Mouse (Mus musculus): Measurements from ENCODE around the gene Tbata. TPM values are rescaled to one million over a fixed set of nuclear protein-coding genes. Genes with fewer than 3 reads are reported as not detected.

Gene Tbata
- polyA plus RNA-seq (2012; rRNA removed) = 0.11 and 0.14 TPM in 2 replicates

DNA sequence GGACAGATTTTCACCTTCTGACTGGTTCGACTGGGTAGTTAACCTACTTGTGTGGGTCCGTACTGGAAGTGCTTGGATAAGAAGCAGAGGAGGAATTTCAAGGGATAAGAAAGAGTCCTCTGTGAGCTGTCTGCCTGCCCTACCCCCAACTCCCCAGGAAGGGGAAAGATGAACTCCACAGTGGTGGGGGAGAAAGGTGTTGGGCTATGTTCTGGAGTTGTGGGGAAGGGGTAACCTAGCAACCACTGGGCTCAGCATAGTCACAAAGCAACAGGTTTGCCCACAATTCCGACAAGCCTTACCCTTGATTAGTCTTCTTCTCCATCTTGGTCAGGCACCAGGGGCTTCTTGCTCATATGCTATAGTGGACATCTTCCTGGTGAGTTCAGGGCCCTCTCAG lies at the start of gene Tbata:
TSS of gene Tbata (plus strand) at position 301 of the 400 bp plus-strand sequence.
- WGBS = 57% methylated on average over 3 of the region's 3 CpGs
- no peak for DNase-seq (ENCODE audit: low read depth, low spot score)

DNA sequence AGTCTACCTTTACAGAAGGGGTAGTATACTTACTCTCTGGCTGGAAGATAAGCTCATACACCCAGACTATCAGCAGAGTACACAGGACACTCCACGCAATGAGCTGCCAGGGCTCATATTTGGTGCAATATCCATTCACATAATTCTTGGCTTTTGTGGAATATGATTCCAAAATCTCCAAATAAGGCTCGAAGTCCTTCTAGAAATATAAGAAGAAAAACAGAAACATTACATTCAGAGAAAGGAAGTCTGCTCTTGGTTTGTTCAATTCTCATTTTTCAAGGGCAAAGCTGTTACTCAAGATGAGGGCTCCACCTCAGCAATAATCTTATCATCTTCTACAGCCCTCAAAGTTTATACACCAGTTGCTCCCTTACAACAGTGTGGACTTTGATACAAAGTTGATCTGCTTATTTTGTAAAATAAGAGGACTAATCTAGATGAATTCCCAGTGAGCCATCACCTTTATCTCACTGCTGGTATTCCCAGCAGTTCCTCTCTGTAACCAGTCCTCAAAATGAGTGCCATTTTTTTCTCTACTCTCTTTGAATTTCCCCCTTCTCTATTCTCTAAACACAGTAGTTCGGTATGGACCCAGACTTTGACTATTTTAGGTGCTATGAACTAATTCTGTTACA lies 48.4 kb upstream of the Tbata start:
- no peak for DNase-seq (ENCODE audit: low read depth, low spot score)
- WGBS = 60% methylated on average over 3 of the region's 3 CpGs

DNA sequence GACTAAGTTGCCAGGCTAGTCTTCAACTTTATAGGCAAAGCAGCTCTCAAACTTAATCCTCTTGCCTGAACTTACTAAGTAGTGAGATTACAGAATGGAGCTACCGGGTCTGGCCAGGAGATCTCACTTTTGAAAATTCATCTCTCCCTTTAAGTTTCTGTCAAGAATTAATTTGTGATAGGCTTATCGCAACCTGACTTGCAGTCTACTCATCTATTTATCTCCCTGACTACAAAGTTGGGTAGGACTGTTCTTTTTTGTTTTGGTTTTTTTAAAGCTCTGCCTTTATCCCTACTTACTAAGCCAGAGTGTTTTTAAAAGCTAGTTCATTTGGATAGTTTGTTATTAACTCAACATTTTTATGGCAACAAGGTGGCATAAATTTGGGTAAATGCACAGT lies 47.3 kb upstream of the Tbata start:
- WGBS = 92% methylated on average over 2 of the region's 2 CpGs

DNA sequence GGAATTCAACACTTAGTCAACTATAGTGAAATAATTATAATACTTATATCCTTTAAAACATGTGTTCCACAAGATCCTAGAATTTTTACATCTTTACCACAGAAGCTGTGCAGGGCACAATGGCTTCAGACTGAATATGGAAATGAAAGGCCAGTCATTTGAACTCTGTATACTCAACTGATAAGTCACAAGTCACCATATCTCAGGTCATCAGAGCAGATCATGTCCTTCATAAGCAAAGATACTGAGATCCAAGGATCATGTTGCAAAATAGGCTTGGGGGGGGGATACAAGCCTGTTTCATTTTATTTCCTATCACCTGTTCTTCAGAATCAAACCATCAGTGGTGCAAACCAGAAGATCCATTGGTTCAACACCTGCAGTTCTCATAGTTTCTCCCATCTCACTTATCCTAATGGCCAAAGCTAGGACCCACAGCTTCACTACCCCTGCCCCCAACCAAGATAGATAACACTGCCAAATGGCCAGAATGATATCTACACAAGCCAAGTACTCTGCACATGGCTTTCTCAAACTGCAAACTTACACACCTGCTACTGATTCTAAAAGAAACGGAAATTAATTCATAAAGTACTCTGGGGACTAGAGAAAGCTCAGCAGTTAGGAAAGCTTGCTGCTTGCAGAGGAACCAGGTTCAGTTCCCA lies 42.9 kb upstream of the Tbata start:
- WGBS = 96% methylated on average over 1 of the region's 1 CpGs
- no peak for DNase-seq (ENCODE audit: low read depth, low spot score)

More for the DNA sequence above, 47.3 kb upstream of the Tbata start:
- DNase-seq (ENCODE audit: low read depth, low spot score) = no peak

DNA sequence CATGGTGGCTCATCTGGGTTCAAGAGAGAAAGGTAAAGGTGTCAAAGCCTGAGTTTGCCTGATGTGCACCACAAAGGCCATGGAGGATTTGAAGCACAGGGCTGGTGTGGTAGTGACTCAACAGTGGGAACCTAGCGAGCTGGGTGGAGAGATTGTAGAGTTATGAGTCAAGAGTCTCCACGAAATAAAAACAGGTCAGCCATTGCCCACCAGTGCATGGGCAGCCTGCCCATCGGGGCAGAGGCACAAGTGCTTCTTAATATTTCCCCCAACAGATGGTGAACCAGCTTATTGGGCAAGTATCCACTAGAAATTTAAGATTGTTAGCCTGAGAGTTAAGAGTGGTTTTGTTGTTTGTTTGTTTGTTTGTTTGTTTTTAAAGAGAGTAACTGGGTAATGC lies 40.8 kb upstream of the Tbata start:
- DNase-seq (ENCODE audit: low read depth, low spot score) = no peak
- 78% methylated on average over 3 of the region's 3 CpGs for WGBS

DNA sequence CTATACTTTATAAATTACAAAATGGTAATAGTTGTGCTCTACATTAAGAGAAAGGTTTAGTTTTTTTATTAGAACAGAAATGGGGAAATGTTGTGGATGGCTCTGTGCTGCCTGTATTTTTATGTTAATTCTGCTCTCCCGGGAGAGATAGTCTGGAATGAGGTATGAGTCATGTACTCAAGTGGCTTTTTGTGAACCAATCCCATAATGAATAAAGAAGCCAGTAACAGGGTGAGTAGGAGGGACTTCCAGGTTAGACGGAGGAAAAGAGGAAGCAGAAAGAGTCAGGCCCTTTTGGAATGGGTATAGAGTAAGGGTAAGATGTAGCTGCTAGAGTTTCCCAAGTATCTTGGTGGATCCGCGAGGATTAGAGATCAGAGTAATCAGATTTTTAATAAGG lies 37.7 kb upstream of the Tbata start:
- no peak for DNase-seq (ENCODE audit: low read depth, low spot score)
- 73% methylated on average over 4 of the region's 4 CpGs for WGBS

DNA sequence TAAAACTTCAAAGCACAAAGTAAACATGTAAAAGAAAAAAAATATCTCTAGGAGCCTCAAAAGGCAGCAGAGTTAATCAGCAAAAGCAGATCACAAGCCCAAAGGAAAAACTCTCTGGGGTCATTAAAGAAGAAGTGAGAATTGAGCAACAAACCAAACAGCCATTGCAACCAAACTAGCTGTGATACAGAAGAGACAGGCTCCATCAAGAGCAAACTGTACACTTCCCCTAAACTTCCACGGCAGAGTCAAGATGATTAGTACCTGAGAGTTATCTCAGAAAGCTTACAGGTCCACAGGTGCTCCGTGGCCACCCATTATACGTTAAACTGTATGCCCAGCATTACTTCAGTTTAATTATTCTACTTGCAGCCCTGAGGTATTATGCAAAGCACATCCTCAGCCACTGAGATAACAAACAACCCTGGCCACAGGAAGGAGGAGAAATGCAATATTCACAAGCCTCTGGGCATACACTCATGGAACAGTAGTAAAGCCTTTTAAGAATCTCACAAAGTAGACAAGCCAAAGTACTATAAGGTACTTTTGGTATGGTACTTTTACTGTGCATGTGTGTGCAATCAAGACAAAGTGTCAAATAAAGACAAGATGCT lies 36.4 kb upstream of the Tbata start:
- DNase-seq (ENCODE audit: low read depth, low spot score) = no peak
- 48% methylated on average over 3 of the region's 3 CpGs for WGBS

DNA sequence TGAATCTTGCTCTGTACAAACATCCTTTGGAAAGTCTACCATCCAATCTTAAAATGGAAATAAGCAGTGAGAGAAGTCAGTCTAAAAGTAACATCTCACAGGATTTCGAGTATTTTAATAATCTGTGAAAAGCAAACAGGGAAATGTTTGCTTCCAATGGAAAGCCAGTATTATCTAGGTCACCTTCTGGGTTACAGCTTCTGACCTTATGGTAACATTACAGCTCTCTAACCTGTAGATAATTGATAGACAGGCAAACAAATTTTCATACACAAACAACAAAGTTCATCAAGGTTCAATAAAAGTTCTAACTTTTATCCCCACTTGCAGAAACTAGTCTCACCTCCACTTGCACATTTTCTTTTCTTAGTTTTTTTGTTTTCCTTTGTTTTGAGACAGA lies 34.2 kb upstream of the Tbata start:
- DNase-seq (ENCODE audit: low read depth, low spot score) = no peak
- WGBS = 24% methylated on average over 1 of the region's 1 CpGs

DNA sequence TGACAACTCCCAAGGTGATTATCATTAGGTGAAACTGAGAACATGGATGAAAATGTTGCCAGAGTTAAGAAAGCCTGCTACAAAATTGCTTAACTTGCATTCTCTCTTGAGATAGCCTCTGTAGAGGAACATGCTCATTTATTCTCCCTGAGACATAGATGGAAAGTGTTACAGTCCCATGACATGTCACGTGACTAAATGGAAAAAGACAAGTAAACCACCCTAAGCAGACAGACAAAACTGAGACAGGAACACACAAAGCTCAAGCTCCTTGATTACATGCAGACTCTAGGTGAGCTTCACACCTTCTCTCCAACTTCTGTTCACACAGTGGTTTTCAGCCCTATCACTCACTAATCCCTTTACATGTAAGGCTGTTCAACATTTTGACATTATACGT lies 28.4 kb upstream of the Tbata start:
- WGBS = 72% methylated on average over 2 of the region's 2 CpGs

DNA sequence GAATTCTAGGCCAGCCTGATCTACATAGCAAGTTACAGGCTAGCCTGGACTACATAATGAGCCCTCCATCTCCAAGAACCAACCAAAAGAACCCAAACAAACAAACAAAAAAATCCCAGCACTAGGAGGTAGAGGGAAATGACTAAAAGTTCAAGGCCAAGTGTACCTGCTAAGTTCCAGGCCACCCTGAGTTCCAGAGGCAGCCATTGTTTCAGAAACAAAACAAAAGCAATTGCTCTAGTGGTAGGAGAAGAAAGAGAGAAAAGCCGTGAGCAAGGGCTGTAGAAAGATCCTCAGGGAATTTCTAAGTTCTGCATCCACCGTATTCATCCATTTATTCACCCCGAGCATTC lies 26.0 kb upstream of the Tbata start:
- 1% methylated on average over 3 of the region's 3 CpGs for WGBS
- DNase-seq (ENCODE audit: low read depth, low spot score) = no peak

More for the DNA sequence above, 28.4 kb upstream of the Tbata start:
- DNase-seq (ENCODE audit: low read depth, low spot score) = no peak

DNA sequence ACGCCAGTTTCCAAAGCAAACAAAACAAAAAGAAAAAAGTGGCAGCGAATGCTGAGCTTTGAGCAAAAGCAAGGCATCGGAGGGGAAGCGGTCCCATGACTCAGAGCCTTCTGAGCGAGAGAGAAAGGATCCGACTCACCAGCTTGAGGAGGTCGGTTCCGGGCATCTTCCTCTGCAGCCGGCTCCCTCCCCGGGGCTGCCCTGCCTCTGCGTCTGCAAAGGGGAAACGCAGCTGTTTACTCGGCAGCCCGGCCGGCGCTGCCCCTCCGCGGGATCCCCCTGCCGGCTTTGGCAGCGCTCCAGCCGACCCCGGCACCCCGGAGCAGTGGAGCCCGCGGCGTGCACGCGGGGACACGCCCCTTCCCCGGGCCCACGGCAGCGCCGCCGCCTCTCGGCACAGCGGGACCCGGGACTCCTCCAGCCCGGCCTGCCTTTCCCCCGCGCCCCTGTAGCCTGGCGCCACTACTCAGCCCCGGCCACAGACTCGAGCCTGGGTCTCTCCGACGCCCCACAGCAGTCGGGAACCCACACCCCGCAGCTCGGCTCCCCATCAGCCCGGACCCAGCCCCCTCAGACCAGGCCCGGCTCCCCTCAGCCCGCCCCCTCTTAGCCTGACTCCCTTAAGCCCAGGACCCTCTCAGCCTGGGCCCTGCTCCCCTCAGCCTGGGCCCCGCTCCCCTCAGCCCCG lies 25.5 kb upstream of the Tbata start:
- WGBS = under 1% methylated on average over 53 of the region's 53 CpGs

DNA sequence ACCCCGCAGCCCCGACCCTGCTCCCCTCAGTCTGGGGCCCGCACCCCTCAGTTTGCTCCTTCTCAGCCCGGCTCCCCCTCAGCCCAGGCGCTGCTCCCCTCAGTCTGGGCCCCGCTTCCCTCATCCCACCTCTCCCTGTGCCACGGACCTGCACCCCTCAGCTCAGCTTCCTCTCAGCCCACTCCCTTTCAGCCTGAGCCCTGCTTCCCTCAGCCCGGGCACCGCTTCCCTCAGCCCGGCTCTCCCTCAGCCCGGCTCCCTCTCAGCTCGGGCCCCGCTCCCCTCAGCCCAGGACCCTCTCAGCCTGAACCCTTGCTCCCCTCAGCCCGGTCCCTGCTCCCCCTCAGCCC lies 25.0 kb upstream of the Tbata start:
- under 1% methylated on average over 14 of the region's 14 CpGs for WGBS
- DNase-seq (ENCODE audit: low read depth, low spot score) = no peak

More for the DNA sequence above, 25.5 kb upstream of the Tbata start:
- no peak for DNase-seq (ENCODE audit: low read depth, low spot score)

DNA sequence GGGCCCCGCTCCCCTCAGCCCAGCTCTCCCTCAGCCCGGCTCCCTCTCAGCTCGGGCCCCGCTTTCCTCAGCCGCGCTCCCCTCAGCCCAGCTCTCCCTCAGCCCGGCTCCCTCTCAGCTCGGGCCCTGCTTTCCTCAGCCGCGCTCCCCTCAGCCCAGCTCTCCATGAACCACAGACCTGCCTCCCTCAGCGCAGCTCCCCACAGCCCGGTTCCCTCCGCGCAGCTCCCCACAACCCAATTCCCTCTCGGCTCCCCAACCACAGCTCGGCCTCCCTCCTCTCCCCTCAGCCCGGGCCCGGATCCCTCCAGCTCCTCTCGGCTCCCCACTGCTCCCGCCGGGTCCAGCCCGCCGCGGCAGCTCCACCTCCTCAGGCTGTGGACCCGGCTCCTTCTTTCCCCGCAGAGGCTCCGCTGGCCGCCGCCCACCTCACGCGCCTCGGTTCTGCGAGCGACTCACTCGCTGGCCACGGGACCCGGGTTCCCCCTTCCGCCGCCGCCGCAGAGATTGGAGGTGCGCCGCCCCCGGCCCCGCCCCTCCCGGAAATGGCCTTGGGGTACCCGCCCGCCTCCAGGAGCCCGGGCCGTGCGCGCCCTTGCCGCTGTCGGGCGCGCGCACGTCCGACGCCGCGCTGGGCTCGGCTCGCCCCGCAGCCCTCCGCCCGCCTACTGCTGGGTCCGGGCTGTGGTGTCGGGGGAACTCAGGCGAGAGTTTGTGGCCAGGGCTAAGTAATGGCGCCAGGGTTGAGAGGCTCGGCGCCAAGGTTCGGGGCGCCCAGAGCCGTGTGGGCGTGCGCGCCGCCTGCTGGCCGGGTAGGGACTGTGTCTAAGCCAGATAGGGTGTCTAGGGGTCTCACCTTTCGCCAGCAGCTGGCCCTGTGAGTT lies 24.4 kb upstream of the Tbata start, which contains the start of gene Sgpl1:
TSS of gene Sgpl1 (minus strand) at position 547 of the 884 bp plus-strand sequence.
- under 1% methylated on average over 78 of the region's 82 CpGs for WGBS
- DNase-seq (ENCODE audit: low read depth, low spot score) = peak; percentile 64

DNA sequence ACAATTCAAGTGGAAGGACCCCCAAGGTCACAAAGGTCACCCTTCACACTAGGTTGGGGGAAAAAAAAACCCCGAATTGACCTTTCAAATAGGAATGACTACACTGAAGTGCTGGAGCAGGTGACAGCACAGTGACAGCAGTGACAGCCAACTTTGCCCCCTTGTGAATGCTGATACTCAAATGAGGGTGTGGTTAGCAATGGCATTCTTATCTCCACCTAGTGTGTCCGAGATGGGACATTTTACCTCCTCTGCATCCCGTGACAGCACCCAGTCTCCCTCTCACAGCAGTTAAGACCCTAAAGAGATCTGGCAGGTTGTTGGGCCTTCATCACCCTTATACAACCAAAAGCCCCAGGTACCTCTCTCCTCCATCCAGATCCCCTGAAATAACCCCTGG lies 22.3 kb upstream of the Tbata start:
- DNase-seq (ENCODE audit: low read depth, low spot score) = no peak
- WGBS = 50% methylated on average over 3 of the region's 3 CpGs

DNA sequence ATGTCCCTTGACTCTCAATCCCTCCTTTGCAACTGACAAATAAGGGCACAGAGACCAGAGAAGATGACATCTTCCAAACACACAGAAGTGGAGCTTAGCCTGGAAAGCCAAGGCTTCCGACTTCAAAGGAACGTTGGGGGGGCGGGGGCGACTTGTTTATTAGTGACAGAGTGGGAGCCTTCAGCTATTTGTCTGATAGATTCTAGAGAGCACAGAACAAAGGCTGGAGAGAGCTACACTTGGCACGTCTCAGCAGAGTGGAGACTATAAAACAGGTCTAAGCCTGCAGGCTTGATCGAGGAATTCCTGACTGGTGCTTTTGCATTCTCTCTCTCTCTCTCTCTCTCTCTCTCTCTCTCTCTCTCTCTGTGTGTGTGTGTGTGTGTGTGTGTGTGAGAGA lies 21.1 kb upstream of the Tbata start:
- DNase-seq (ENCODE audit: low read depth, low spot score) = no peak
- 42% methylated on average over 6 of the region's 6 CpGs for WGBS

DNA sequence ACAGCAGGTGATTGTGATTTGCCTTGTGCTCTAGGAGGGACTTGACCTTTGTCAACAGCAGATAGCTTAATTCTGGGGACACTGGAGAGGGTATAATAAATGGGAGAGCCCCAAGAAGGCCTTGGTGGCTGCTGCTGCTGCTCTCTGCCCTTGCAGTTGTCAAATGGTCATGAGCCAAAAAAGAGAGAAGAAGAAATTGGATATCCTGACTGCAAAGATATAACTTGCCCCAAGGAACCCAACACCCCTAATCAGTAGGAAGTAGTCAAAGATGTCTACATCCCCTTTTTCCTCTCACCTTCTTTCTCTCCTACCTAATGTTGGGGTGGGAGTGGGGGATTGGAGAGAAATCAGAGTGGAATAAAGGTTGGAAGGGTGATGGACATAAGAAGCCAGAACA lies 19.6 kb upstream of the Tbata start:
- DNase-seq (ENCODE audit: low read depth, low spot score) = no peak

DNA sequence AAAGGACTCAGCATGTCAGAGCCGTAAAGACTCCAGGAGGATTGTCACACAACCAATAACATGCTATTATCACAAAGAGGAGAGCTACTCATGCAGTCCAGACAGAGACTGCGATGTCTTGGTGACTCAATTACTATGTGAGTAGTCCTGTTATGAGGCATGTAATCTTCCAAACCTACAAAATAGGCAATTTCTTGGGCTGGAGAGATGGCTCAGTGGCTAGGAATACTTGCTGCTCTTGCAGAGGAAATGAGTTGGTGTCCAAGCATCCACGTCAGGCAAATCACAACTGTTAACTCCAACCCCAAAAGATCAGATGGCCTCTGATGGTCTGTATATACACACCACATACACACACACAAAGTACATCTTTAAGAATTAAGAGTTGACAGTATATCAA lies 16.1 kb upstream of the Tbata start:
- WGBS = 75% methylated on average over 3 of the region's 3 CpGs
- no peak for DNase-seq (ENCODE audit: low read depth, low spot score)

DNA sequence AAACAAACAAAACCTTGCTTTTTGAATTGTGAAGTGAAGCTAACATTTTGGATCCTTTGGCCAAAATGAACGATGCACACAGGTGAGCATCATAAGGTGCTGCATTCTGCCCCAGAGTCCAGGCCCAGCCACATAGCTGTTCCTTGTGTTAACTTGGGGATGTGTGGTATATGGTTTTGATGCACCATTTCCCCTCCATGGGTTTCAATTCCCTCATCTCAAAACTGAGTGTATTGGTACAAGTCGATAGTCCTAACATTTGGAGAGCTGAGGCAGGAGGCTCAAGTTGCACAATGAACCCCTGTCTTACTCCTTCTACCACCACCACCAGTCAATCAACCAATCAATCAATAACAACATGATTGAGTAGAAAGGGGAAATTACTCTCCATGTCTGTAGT lies 15.3 kb upstream of the Tbata start:
- 92% methylated on average over 2 of the region's 2 CpGs for WGBS
- no peak for DNase-seq (ENCODE audit: low read depth, low spot score)

DNA sequence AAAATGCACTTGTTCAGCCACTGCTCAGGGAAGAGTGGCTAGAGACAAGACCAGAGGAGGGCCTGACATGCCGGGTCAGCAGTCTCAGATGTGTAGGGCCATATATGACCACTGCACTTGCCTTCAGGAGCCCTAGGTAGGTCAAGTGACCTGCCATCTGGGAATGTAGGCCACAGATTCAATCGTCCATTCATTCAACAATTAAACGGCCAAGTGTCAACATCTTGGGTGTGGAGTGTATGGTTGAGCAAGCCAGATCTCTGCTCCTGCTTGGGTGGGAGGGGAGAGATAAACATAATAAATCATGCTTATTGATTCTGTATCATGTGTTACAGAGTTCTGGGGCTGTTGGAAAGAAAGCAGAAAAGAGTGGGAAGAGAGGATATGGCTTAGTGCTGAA lies 13.2 kb upstream of the Tbata start:
- no peak for DNase-seq (ENCODE audit: low read depth, low spot score)
- WGBS = 30% methylated on average over 3 of the region's 3 CpGs

DNA sequence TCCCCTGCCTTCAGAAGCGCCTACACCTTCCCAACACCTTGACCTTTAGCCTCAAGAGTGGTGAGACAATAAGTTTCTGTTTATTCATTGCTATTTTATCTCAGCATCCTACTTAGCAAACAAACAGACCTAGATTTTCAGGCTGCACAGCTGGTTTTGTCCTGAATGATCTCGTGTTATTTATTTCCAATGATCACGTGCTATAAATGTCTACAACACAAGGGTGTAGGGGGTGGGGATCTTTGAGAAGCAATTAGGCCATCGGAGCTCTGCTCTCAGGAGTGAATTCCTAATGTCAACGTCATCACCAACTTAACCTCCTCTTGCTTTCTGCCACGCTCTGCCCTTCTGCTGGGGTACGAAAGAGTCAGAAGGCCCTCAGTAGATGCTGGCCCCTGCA lies 11.7 kb upstream of the Tbata start:
- 41% methylated on average over 7 of the region's 7 CpGs for WGBS
- no peak for DNase-seq (ENCODE audit: low read depth, low spot score)
